Mouse (Mus musculus) erythroblast, embryonic 14.5 days (primary cell): ENCODE data around the gene Med13.

Source experiments
- GATA1 ChIP-seq: IDR thresholded peaks from 2 replicates; pipeline ENCODE4 v1.6.1; 2012; ENCODE audit warnings: low read length, inconsistent platforms, mixed read lengths
- TAL1 ChIP-seq: IDR thresholded peaks from 3 replicates; pipeline ENCODE4 v1.6.1; 2012; ENCODE audit warnings: low read length, inconsistent platforms, mixed read lengths

DNA sequence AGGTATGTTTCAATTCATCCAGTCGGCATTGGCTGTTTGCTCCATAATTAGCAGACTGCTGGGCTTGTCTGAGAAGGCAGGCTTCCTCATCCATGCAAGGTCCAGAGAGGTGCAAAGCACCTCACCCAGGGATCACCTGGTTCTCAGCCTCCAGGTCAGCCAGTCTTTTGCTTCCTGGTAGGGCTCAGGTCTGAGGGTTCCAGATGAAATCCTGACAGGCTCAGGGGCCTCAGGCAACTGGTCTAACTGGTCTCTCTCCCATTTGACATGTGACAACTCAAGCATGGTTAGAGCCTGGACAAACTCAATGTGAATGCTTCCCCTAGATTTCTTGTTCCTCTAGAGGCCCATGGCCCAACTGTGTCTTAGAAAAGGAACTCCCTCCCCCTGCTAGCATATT is 32.9 kb upstream of the Med13 start:
- TF ChIP-seq GATA1 = no peak
- TF ChIP-seq TAL1 = no peak
